Mouse (Mus musculus): ENCODE measurements around the gene Tshz2.
A peak's percentile ranks its signal among the peaks of the same experiment; 100 is the strongest.

The Tshz2 gene

GRCm38 (mm10) chr2:170101932-170102331 is 469.1 kb downstream of the Tshz2 start:
- no peak for DNase-seq (ENCODE audit: extremely low spot score)

GRCm38 (mm10) chr2:170103341-170103740 is 470.5 kb downstream of the Tshz2 start:
- DNase-seq (ENCODE audit: extremely low spot score) = no peak

GRCm38 (mm10) chr2:170103852-170104251 is 471.0 kb downstream of the Tshz2 start:
- peak; percentile 42 for DNase-seq (ENCODE audit: extremely low spot score)

GRCm38 (mm10) chr2:170104396-170104795 is 471.6 kb downstream of the Tshz2 start:
- no peak for DNase-seq (ENCODE audit: extremely low spot score)

GRCm38 (mm10) chr2:170106000-170106399 is 473.2 kb downstream of the Tshz2 start:
- DNase-seq (ENCODE audit: extremely low spot score) = no peak

DNA sequence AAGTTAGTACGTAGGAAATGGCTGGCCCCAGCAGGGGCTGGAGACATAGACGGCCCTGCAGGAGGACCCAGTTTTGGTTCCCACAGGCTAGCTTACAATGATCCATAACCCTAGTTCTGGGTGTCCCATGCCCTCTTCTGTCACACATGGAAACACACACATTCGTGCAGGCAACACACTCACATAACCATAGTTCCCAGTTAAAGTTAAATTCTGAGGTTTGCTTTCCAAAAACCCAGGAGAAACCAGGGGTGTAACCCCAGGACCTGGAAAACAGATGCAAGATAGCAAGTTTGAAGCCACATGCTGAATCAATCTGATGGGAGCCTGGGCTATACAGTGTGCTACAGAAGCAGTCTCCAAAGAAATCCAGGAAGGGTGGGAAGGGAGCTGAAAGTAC is 475.0 kb downstream of the Tshz2 start:
- no peak for DNase-seq (ENCODE audit: extremely low spot score)

DNA sequence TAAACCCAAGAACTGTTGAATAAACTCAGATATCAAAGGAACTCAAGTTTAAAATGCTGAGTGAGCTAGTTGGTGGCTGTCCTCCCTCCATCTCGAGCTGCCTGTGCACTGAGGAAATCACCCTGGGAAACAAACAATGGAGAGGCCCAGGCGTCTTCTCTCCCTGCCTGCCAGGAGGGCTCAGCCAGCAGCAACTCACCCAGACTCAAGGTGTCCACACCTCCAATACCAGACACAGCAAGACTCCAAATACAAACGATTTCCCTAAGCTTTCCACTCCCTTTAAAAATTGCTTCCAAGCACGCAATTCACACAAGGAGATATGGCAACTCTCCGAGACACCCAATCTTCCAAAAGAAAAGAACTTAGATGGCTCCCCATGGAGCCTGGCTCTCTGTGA is 476.7 kb downstream of the Tshz2 start:
- no peak for DNase-seq (ENCODE audit: extremely low spot score)

DNA sequence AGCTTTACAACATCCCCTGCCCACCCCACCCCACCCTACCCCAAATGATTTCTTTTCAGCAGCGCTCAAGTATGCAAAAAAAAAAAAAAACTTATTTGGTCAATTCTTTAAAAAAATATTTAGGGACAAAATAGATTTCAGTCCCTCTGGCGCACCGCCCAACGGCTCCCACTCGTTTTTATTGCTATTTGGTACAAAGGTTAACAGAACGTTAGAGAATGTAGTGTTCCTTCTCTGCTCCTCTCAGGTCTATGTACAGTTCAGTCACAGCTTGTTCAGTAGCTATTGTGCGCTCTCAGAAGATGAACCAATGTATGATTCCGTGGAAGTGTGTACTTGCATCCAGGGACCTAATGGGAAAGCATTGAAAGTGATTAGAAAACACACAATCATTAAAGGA is 477.5 kb downstream of the Tshz2 start:
- no peak for DNase-seq (ENCODE audit: extremely low spot score)

- peak; percentile 70 for DNase-seq (ENCODE audit: extremely low spot score)
Measured at GRCm38 (mm10) chr2:170116704-170117281, 484.0 kb downstream of the Tshz2 start.

DNA sequence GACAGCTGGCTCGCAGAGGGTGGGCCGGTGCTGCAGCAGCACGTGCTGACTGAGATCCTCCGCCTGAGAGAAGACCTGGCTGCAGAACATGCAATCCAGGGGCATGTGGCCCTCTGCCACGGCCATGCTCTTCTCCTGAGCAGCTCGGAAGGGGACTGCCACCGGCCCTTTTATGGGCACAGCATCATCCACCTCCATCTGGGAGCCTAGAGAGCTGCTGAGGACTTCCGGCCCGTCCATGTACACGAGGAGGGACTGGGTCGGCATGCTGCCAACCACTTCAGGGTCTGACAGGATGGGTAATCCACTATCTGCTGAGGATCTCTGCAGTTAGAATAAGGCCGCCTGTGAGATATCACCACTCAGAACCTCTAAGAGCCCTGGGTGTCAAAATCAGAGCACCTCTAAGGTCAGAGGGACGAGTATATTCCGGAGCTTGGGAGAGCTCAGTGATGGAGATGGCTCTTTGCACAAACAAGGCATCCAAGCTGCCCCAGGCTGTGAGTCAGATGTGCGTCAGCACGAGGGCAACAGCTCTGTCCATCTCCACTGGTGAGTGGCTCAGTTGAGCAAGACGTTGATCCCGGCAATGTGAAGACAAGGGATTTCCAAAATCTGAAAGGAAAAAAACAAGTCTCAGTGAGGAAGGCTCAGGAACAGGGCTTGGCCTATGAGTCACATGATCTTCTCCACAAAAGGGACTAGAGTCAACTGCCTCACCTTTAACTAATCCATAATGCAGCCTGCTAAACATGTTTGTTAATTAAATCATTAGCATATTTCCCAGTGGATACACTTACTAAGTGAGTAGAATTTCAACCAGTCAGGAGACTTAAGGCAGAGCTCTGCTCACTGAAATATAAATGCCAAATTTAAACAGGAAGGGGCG is 487.6 kb downstream of the Tshz2 start:
- no peak for DNase-seq (ENCODE audit: extremely low spot score)

Data from embryo, embryonic 9.5 days (tissue).